Mouse (Mus musculus) layer of hippocampus, adult 18-20 months (tissue): ENCODE data around the gene Lrr1. TPM values are rescaled to one million over a fixed set of nuclear protein-coding genes. Genes with fewer than 3 reads are reported as not detected.
"Not testable (repeated sequence)": the region's sequence is repeated elsewhere in the genome, so short reads cannot be mapped to it uniquely, and the experiment has no call there.

Experiments used
- DNase-seq, 2 experiments: peaks; one replicate each; pipeline ENCODE4 v3.0.0; 2022; ENCODE audit warnings: low spot score in 2 of 2
- total RNA-seq, 2 experiments: library from RNA; stranded (reverse); gene quantifications; 2 replicates each; pipeline ENCODE4 v1.2.3; 2021

The Lrr1 gene
- total RNA-seq, 2 experiments from 2014 or later = not detected

- not testable (repeated sequence) for DNase-seq
Measured at GRCm38 (mm10) chr12:69163586-69163985, 5.0 kb upstream of the Lrr1 start.

- DNase-seq = no peak
Measured at GRCm38 (mm10) chr12:69164904-69165303, 3.7 kb upstream of the Lrr1 start.

- not testable (repeated sequence) for DNase-seq
Measured at GRCm38 (mm10) chr12:69166861-69167581, 1.6 kb upstream of the Lrr1 start.

GRCm38 (mm10) chr12:69167656-69168460 lies 756 bp upstream of the Lrr1 start:
- DNase-seq = no peak

GRCm38 (mm10) chr12:69171307-69171706 lies 2.7 kb downstream of the Lrr1 start:
- no peak for DNase-seq

GRCm38 (mm10) chr12:69175975-69176374 lies 7.4 kb downstream of the Lrr1 start:
- no peak for DNase-seq

GRCm38 (mm10) chr12:69177526-69177925 lies 8.9 kb downstream of the Lrr1 start:
- DNase-seq = no peak

- DNase-seq = no peak
Measured at GRCm38 (mm10) chr12:69179371-69179770, 10.8 kb downstream of the Lrr1 start.

GRCm38 (mm10) chr12:69181800-69182199 lies 13.2 kb downstream of the Lrr1 start:
- no peak for DNase-seq

- DNase-seq = peak; percentile 97 to 99
Measured at GRCm38 (mm10) chr12:69183583-69184308, 15.1 kb downstream of the Lrr1 start, which contains the start of the genes Rpl36al and Mgat2. TSS of gene Rpl36al (minus strand) at chr12:69184083. TSS of gene Mgat2 (plus strand) at chr12:69184157.

- peak in 1 of 2 experiments; percentile 26 for DNase-seq
Measured at GRCm38 (mm10) chr12:69184342-69185295, 16.0 kb downstream of the Lrr1 start.

- no peak for DNase-seq
Measured at GRCm38 (mm10) chr12:69185371-69185770, 16.8 kb downstream of the Lrr1 start.

- DNase-seq = no peak
Measured at GRCm38 (mm10) chr12:69186811-69187471, 18.3 kb downstream of the Lrr1 start.

- DNase-seq = no peak
Measured at GRCm38 (mm10) chr12:69190074-69190473, 21.5 kb downstream of the Lrr1 start.

- no peak for DNase-seq
Measured at GRCm38 (mm10) chr12:69190522-69190921, 21.9 kb downstream of the Lrr1 start.

GRCm38 (mm10) chr12:69191396-69191795 lies 22.8 kb downstream of the Lrr1 start:
- DNase-seq = no peak

GRCm38 (mm10) chr12:69192637-69193036 lies 24.0 kb downstream of the Lrr1 start:
- DNase-seq = no peak

GRCm38 (mm10) chr12:69196444-69197377 lies 28.1 kb downstream of the Lrr1 start, which contains the start of gene Gm49383:
TSS of gene Gm49383 (minus strand) at chr12:69197104.
- peak; percentile 63 to 64 for DNase-seq
